Mouse (Mus musculus): ENCODE results near the gene Ccpg1os.

- TF ChIP-seq CTCF (IDR thresholded peaks at IDR 0.05), result peak; percentile 19; the same call in 1 of the 2 replicates
- no peak for TF ChIP-seq EP300 (IDR thresholded peaks at IDR 0.05)
These were observed 49.9 kb downstream of the Ccpg1os start for GRCm38 (mm10) chr9:72935309-72935708.

Measured in lung, postnatal 0 days (tissue).